Mouse (Mus musculus) kidney, postnatal 10 days (tissue): Measurements from ENCODE around the gene H2afv.

Source experiments
- DNase-seq: peaks from one replicate; pipeline ENCODE4 v3.0.0; 2021; ENCODE audit warnings: mixed read lengths

Gene H2afv

DNA sequence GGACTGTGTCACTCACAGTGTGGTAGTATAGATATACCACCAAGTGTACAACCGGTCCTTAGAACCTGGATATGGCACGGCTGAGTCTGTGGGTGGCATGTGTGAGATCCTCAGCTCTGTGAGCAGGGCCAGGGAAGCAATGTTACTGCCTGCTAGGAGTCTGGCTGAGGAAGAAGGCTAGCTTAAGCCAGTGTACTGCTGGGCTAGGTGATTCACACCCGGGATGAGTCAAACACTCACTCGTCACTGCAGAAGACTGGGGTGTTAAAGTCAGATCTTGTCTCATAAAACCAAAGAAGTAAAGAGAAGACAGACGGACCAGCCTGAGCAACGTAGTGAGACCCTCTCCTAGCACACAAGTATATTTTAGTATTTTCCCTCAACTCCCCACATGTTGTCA is 63.3 kb downstream of the H2afv start:
- DNase-seq: no peak
